Mouse (Mus musculus): ENCODE results near the gene Mdm4. TPM values are rescaled to one million over a fixed set of nuclear protein-coding genes. Genes with fewer than 3 reads are reported as not detected.
"Not testable (repeated sequence)": the region's sequence is repeated elsewhere in the genome, so short reads cannot be mapped to it uniquely, and the experiment has no call there.

Mdm4 gene
- polyA plus RNA-seq, 1 experiment from 2014 or later, result 10.0 TPM

GRCm38 (mm10) chr1:133006571-133006970 is 23.8 kb downstream of the Mdm4 start:
- Histone ChIP-seq H3K27me3 (replicated peaks; ENCODE audit: control insufficient read depth, insufficient read depth, low read length) (no peaks in the 10 kb centered on the region), H3K4me1 (replicated peaks; ENCODE audit: control insufficient read depth, insufficient read depth, low read length) (no peaks in the 10 kb centered on the region), H3K9ac (ENCODE audit: low read depth, low read length) (no peak overlapping the region), H3K4me3 (ENCODE audit: low read depth, low read length) (no peak overlapping the region), H3K36me3 (ENCODE audit: control insufficient read depth, insufficient read depth) (peaks cover 50% of the 10 kb centered on the region), H3K27ac (ENCODE audit: low read depth, low read length) (no peak overlapping the region), H3K4me2 (replicated peaks; ENCODE audit: low read depth) (no peak overlapping the region), H3K9me3 (ENCODE audit: control insufficient read depth) (no peaks in the 10 kb centered on the region)
- TF ChIP-seq CTCF (IDR thresholded peaks at IDR 0.05; ENCODE audit: low read depth), result no peak
- ATAC-seq, result no peak
- 85% methylated on average over 3 of the region's 3 CpGs for WGBS

GRCm38 (mm10) chr1:133000347-133000746 is 30.0 kb downstream of the Mdm4 start:
- H3K36me3 ChIP-seq (ENCODE audit: control insufficient read depth, insufficient read depth), result peaks cover 75% of the 10 kb centered on the region

DNA sequence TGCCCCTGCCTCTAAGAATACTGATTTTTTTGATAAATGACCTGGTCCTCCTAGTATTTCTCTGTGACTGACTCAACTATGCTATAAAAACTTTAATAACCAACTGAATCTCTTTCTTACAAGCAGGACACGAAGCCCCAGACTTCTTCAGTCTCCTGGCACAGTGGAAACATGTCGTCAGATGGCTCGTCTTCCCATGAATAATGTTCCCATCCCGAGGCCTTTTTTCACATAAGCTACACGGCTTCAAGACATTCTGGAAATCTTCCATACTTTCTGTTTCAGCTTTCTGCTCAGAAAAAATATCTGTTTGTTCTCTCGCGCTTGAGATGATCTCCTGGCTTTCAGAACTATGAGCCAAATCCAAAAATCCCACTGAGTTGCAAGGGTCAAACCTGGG is 38.8 kb downstream of the Mdm4 start:
- H3K4me1 ChIP-seq (replicated peaks; ENCODE audit: control insufficient read depth, insufficient read depth, low read length), result no peaks in the 10 kb centered on the region
- H3K36me3 ChIP-seq (ENCODE audit: control insufficient read depth, insufficient read depth), result peaks cover 66% of the 10 kb centered on the region
- no peak for TF ChIP-seq CTCF (IDR thresholded peaks at IDR 0.05; ENCODE audit: low read depth)
- 91% methylated on average over 7 of the region's 7 CpGs for WGBS
- no peak overlapping the region for H3K27ac ChIP-seq (ENCODE audit: low read depth, low read length)
- no peak overlapping the region for H3K4me3 ChIP-seq (ENCODE audit: low read depth, low read length)
- no peak overlapping the region for H3K4me2 ChIP-seq (replicated peaks; ENCODE audit: low read depth)
- H3K27me3 ChIP-seq (replicated peaks; ENCODE audit: control insufficient read depth, insufficient read depth, low read length), result no peaks in the 10 kb centered on the region
- no peaks in the 10 kb centered on the region for H3K9me3 ChIP-seq (ENCODE audit: control insufficient read depth)
- no peak for ATAC-seq
- H3K9ac ChIP-seq (ENCODE audit: low read depth, low read length), result no peak overlapping the region

More at GRCm38 (mm10) chr1:133000347-133000746, 30.0 kb downstream of the Mdm4 start:
- ATAC-seq, result no peak
- 94% methylated on average over 6 of the region's 6 CpGs for WGBS
- Histone ChIP-seq H3K4me1 (replicated peaks; ENCODE audit: control insufficient read depth, insufficient read depth, low read length) (no peaks in the 10 kb centered on the region), H3K4me3 (ENCODE audit: low read depth, low read length) (no peak overlapping the region), H3K4me2 (replicated peaks; ENCODE audit: low read depth) (no peak overlapping the region), H3K27me3 (replicated peaks; ENCODE audit: control insufficient read depth, insufficient read depth, low read length) (no peaks in the 10 kb centered on the region), H3K9ac (ENCODE audit: low read depth, low read length) (no peak overlapping the region), H3K9me3 (ENCODE audit: control insufficient read depth) (no peaks in the 10 kb centered on the region), H3K27ac (ENCODE audit: low read depth, low read length) (no peak overlapping the region)
- no peak for TF ChIP-seq CTCF (IDR thresholded peaks at IDR 0.05; ENCODE audit: low read depth)

- H3K4me3 ChIP-seq (ENCODE audit: low read depth, low read length), result no peak overlapping the region
- no peak overlapping the region for H3K27ac ChIP-seq (ENCODE audit: low read depth, low read length)
- H3K9ac ChIP-seq (ENCODE audit: low read depth, low read length), result no peak overlapping the region
- no peak overlapping the region for H3K4me2 ChIP-seq (replicated peaks; ENCODE audit: low read depth)
- H3K27me3 ChIP-seq (replicated peaks; ENCODE audit: control insufficient read depth, insufficient read depth, low read length), result no peaks in the 10 kb centered on the region
- H3K36me3 ChIP-seq (ENCODE audit: control insufficient read depth, insufficient read depth), result peaks cover 58% of the 10 kb centered on the region
- H3K9me3 ChIP-seq (ENCODE audit: control insufficient read depth), result no peaks in the 10 kb centered on the region
- H3K4me1 ChIP-seq (replicated peaks; ENCODE audit: control insufficient read depth, insufficient read depth, low read length), result no peaks in the 10 kb centered on the region
- no peak for ATAC-seq
- no peak for TF ChIP-seq CTCF (IDR thresholded peaks at IDR 0.05; ENCODE audit: low read depth)
- WGBS, result 99% methylated on average over 3 of the region's 3 CpGs
These were observed 39.6 kb downstream of the Mdm4 start for GRCm38 (mm10) chr1:132990733-132991132.

DNA sequence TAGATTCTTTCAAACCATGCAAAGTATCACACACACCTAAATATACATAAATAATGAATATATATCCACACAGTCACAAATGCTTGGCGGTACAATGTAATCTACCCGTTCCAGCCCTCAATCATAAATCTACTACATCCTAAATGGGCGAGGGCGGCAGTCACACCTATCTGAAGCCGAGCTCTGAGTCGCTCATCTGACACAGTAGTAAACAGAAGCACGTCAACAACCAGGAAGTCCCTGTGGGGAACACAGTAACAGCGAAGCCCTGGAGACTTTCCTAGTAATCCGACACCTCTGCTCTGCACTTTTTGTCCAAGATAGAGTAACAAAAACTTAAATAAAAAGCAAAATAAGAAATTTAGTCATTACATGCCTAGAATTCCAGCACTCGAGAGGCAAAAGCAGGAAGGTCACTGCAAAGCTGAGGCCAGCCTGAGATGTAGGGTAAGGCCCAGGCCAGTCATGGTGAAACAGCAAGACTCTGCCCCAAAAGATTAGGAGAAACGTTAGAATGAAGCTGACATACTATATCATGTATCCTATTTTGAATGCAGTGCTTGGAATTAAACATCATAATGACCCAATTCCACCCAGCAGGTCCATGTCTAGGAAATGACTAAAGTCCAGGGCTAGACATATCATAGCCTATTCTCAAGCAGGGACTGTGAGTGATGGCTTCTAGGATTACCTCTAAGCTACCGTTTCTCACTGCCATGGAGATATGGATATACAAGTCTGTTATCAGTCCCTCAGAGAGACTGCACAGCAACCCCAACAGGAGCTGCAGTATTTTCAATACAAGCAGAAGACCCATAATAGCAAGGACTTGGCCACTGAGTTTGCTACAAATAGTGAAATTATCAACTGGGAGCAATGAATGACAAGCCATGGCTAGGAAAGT is 41.6 kb downstream of the Mdm4 start:
- not testable (repeated sequence) for H3K9ac ChIP-seq (ENCODE audit: low read depth, low read length); H3K4me1 ChIP-seq (replicated peaks; ENCODE audit: control insufficient read depth, insufficient read depth, low read length); H3K4me3 ChIP-seq (ENCODE audit: low read depth, low read length); H3K27me3 ChIP-seq (replicated peaks; ENCODE audit: control insufficient read depth, insufficient read depth, low read length); H3K4me2 ChIP-seq (replicated peaks; ENCODE audit: low read depth); ATAC-seq; H3K9me3 ChIP-seq (ENCODE audit: control insufficient read depth); H3K27ac ChIP-seq (ENCODE audit: low read depth, low read length)
- WGBS, result 64% methylated on average over 12 of the region's 12 CpGs
- peaks cover 51% of the 10 kb centered on the region for H3K36me3 ChIP-seq (ENCODE audit: control insufficient read depth, insufficient read depth)

DNA sequence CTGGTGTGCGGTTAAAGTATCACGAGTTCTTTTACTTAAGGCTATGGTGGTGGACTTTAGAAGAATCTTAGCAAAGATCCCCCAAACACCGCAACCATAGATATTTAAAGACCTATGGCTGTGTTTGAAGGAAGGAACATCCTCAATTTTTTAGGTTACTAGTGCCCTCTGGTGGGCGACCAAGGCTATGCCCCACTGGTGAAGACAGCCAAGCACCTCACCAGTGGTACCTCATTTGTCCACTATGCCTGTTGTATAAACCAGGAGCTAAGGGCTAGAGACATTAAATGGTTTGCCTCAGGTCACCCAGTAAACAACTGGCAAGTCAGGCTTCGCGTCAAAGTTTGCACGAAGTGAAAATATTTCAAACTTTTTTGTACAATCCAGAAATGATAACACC is 47.6 kb downstream of the Mdm4 start:
- no peak overlapping the region for H3K9ac ChIP-seq (ENCODE audit: low read depth, low read length)
- no peaks in the 10 kb centered on the region for H3K4me1 ChIP-seq (replicated peaks; ENCODE audit: control insufficient read depth, insufficient read depth, low read length)
- H3K36me3 ChIP-seq (ENCODE audit: control insufficient read depth, insufficient read depth), result peaks cover 43% of the 10 kb centered on the region
- ATAC-seq, result no peak
- H3K27me3 ChIP-seq (replicated peaks; ENCODE audit: control insufficient read depth, insufficient read depth, low read length), result no peaks in the 10 kb centered on the region
- no peak overlapping the region for H3K4me3 ChIP-seq (ENCODE audit: low read depth, low read length)
- TF ChIP-seq CTCF (IDR thresholded peaks at IDR 0.05; ENCODE audit: low read depth), result peak; percentile 75
- H3K27ac ChIP-seq (ENCODE audit: low read depth, low read length), result no peak overlapping the region
- H3K9me3 ChIP-seq (ENCODE audit: control insufficient read depth), result no peaks in the 10 kb centered on the region
- WGBS, result 59% methylated on average over 7 of the region's 7 CpGs
- no peak overlapping the region for H3K4me2 ChIP-seq (replicated peaks; ENCODE audit: low read depth)
